Comparison of ENCODE assay signal across 9 mouse cellular contexts in genomic region chr9:63880487-63881260, GRCm38 (mm10).
DNase-seq lines count a peak whose midpoint lies in the region; ATAC-seq and TF ChIP-seq lines count a peak whose summit lies in the region.
"Had no signal": no experiment of that assay in that cellular context is flagged by ENCODE, and none has a peak within 500 bp of the region (broad histone marks: within the 10 kb centered on the region; RNA-seq: fewer than 3 reads in every experiment).

No protein-coding gene starts in this region.

- peak overlapping the region; percentile 56 for H3K4me2 ChIP-seq in heart, embryonic 11.5 days
- H3K4me2 ChIP-seq in forebrain, embryonic 16.5 days (ENCODE audit: low read length), result peak overlapping the region; percentile 59
- H3K4me2 ChIP-seq in liver, embryonic 14.5 days (ENCODE audit: low read depth), result peak overlapping the region; percentile 56

- H3K36me3 ChIP-seq in heart, embryonic 11.5 days (ENCODE audit: control insufficient read depth, insufficient read depth, low read length), result no peaks in the 10 kb centered on the region
- no peaks in the 10 kb centered on the region for H3K36me3 ChIP-seq in ES-Bruce4 (ENCODE audit: control insufficient read depth, insufficient read depth, low read length, poor library complexity, severe bottlenecking)
- no peaks in the 10 kb centered on the region for H3K36me3 ChIP-seq in forebrain, embryonic 16.5 days (ENCODE audit: control insufficient read depth, insufficient read depth)
- H3K36me3 ChIP-seq in liver, embryonic 14.5 days (replicated peaks; ENCODE audit: control insufficient read depth, insufficient read depth, low read depth), result no peaks in the 10 kb centered on the region

- peaks cover 15% of the 10 kb centered on the region for H3K4me1 ChIP-seq in heart, embryonic 11.5 days (ENCODE audit: control insufficient read depth, insufficient read depth, low read length)
- H3K4me1 ChIP-seq in ES-Bruce4 (ENCODE audit: control insufficient read depth, insufficient read depth, low read length), result peaks cover 8% of the 10 kb centered on the region
- H3K4me1 ChIP-seq in forebrain, embryonic 16.5 days (replicated peaks; ENCODE audit: control insufficient read depth, insufficient read depth, low read length), result peaks cover 43% of the 10 kb centered on the region
- H3K4me1 ChIP-seq in liver, embryonic 14.5 days (replicated peaks; ENCODE audit: control insufficient read depth in 2 of 2, insufficient read depth in 2 of 2, low read length in 1 of 2), result peaks cover 0 to 4% of the 10 kb centered on the region in 2 experiments; a peak in 1 of 4 replicates

- WGBS in heart, embryonic 11.5 days (ENCODE audit: insufficient replicate concordance), result 26% methylated on average over 26 of the region's 26 CpGs
- WGBS in forebrain, embryonic 16.5 days, result 5% methylated on average over 26 of the region's 26 CpGs
- 29% methylated on average over 26 of the region's 26 CpGs for WGBS in liver, embryonic 14.5 days (ENCODE audit: insufficient replicate concordance)

- ATAC-seq in heart, embryonic 11.5 days (replicated peaks; ENCODE audit: insufficient number of reproducible peaks, low FRiP score, low TSS enrichment), result no peak
- peak; percentile 80 for ATAC-seq in forebrain, embryonic 16.5 days
- ATAC-seq in liver, embryonic 14.5 days (ENCODE audit: insufficient read depth), result no peak

- TF ChIP-seq EP300 in ES-Bruce4 (IDR thresholded peaks at IDR 0.05; ENCODE audit: insufficient read depth, low read depth, low read length), result no peak
- TF ChIP-seq EP300 in liver, embryonic 14.5 days (IDR thresholded peaks at IDR 0.05; ENCODE audit: low read depth), result no peak

- no peak for TF ChIP-seq CTCF in ES-Bruce4 (IDR thresholded peaks at IDR 0.05; ENCODE audit: low read depth, low read length)
- TF ChIP-seq CTCF in liver, embryonic 14.5 days (IDR thresholded peaks at IDR 0.05; ENCODE audit: low read depth), result no peak

- H3K27me3 ChIP-seq in heart, embryonic 11.5 days (ENCODE audit: control insufficient read depth, insufficient read depth, low read length), result no peaks in the 10 kb centered on the region
- no peaks in the 10 kb centered on the region for H3K27me3 ChIP-seq in ES-Bruce4 (ENCODE audit: control insufficient read depth, insufficient read depth, low read length, poor library complexity, severe bottlenecking)
- H3K27me3 ChIP-seq in forebrain, embryonic 16.5 days (replicated peaks; ENCODE audit: control insufficient read depth, insufficient read depth, low read length), result no peaks in the 10 kb centered on the region
- no peaks in the 10 kb centered on the region for H3K27me3 ChIP-seq in liver, embryonic 14.5 days (ENCODE audit: control insufficient read depth, insufficient read depth, low read length)

- H3K9ac ChIP-seq in heart, embryonic 11.5 days (ENCODE audit: low read depth, low read length), result peak overlapping the region; percentile 46; the same call in 1 of the 2 replicates
- peak overlapping the region; percentile 48 for H3K9ac ChIP-seq in ES-Bruce4 (ENCODE audit: low read depth, poor library complexity, severe bottlenecking)
- H3K9ac ChIP-seq in forebrain, embryonic 16.5 days (replicated peaks; ENCODE audit: low read depth, low read length), result peak overlapping the region; percentile 38
- H3K9ac ChIP-seq in liver, embryonic 14.5 days (replicated peaks), result no peak overlapping the region; the same call in 1 of the 2 replicates

- no peak overlapping the region for H3K4me3 ChIP-seq in heart, embryonic 11.5 days (ENCODE audit: low read depth, low read length)
- H3K4me3 ChIP-seq in ES-Bruce4 (ENCODE audit: low read depth, low read length), result no peak overlapping the region
- peak overlapping the region; percentile 29 for H3K4me3 ChIP-seq in forebrain, embryonic 16.5 days (replicated peaks; ENCODE audit: low read length)
- H3K4me3 ChIP-seq in liver, embryonic 14.5 days (ENCODE audit: insufficient read depth in 1 of 2, low read depth in 2 of 2, low read length in 2 of 2), result 0 out of 4 replicates have a peak overlapping the region, but pooled peaks of 1 of the 2 experiments have one; percentile 6

- DNase-seq in heart, adult 11 months, result no peak
- DNase-seq in liver, embryonic 14.5 days (ENCODE audit: low read depth in 3 of 3, low spot score in 3 of 3), result no peak
- no peak for DNase-seq in T-cell, adult 2 months (ENCODE audit: low spot score)
- DNase-seq in thymus, postnatal 0 days (ENCODE audit: low spot score), result no peak
- DNase-seq in cerebellum, adult 18-20 months, result no peak
- DNase-seq: lung, adult 2 months had no signal

- H3K9me3 ChIP-seq in heart, embryonic 11.5 days (replicated peaks; ENCODE audit: control insufficient read depth, low read length), result no peaks in the 10 kb centered on the region
- H3K9me3 ChIP-seq in ES-Bruce4 (replicated peaks; ENCODE audit: control insufficient read depth, insufficient read depth, low read length, poor library complexity, severe bottlenecking), result no peaks in the 10 kb centered on the region
- no peaks in the 10 kb centered on the region for H3K9me3 ChIP-seq in forebrain, embryonic 16.5 days (ENCODE audit: control insufficient read depth, low read length)
- no peaks in the 10 kb centered on the region for H3K9me3 ChIP-seq in liver, embryonic 14.5 days (ENCODE audit: control insufficient read depth, low read length)

- H3K27ac ChIP-seq in heart, embryonic 11.5 days (ENCODE audit: low read depth, low read length), result no peak overlapping the region
- H3K27ac ChIP-seq in ES-Bruce4 (ENCODE audit: insufficient read depth, low read length), result no peak overlapping the region
- H3K27ac ChIP-seq in forebrain, embryonic 16.5 days (ENCODE audit: low read length), result peak overlapping the region; percentile 80
- no peak overlapping the region for H3K27ac ChIP-seq in liver, embryonic 14.5 days

- TF ChIP-seq POLR2A in ES-Bruce4 (IDR thresholded peaks at IDR 0.05; ENCODE audit: insufficient read depth, low read length), result no peak
